Comparison of ENCODE assay signal across 7 mouse cellular contexts in genomic region chr15:98954425-98955253, GRCm38 (mm10). TPM values are rescaled to one million over a fixed set of nuclear protein-coding genes. Genes with fewer than 3 reads are reported as not detected.
DNase-seq lines count a peak whose midpoint lies in the region; ATAC-seq lines count a peak whose summit lies in the region.

No protein-coding gene starts in this region.

- ATAC-seq in lung, embryonic 15.5 days (ENCODE audit: borderline replicate concordance, extremely low read depth, low FRiP score, low TSS enrichment): no peak
- ATAC-seq in hindbrain, embryonic 12.5 days (ENCODE audit: low FRiP score): peak; percentile 47; the same call in 1 of the 2 replicates
- peak; percentile 3; the same call in 1 of the 2 replicates for ATAC-seq in midbrain, embryonic 12.5 days (ENCODE audit: low FRiP score, low read depth)
- ATAC-seq in megakaryocyte progenitor cell, adult 5-6 weeks (replicated peaks; ENCODE audit: poor library complexity): no peak

- H3K4me3 ChIP-seq in lung, embryonic 15.5 days: no peak overlapping the region
- H3K4me3 ChIP-seq in hindbrain, embryonic 12.5 days: peak overlapping the region; percentile 90
- H3K4me3 ChIP-seq in midbrain, embryonic 12.5 days: peak overlapping the region; percentile 82

- DNase-seq in lung, adult 18-20 months: no peak
- peak; percentile 58 for DNase-seq in embryo, embryonic 9.5 days (ENCODE audit: extremely low spot score)
- DNase-seq in spleen, postnatal 4 days (ENCODE audit: low spot score in 2 of 2): no peak

- peak overlapping the region; percentile 50 for H3K4me2 ChIP-seq in lung, embryonic 15.5 days
- peak overlapping the region; percentile 67 for H3K4me2 ChIP-seq in hindbrain, embryonic 12.5 days (replicated peaks)
- H3K4me2 ChIP-seq in midbrain, embryonic 12.5 days (replicated peaks): peak overlapping the region; percentile 58

- peaks cover 4% of the 10 kb centered on the region; the same call in 1 of the 2 replicates for H3K36me3 ChIP-seq in lung, embryonic 15.5 days
- H3K36me3 ChIP-seq in hindbrain, embryonic 12.5 days: peaks cover 6% of the 10 kb centered on the region
- peaks cover 6% of the 10 kb centered on the region; the same call in 1 of the 2 replicates for H3K36me3 ChIP-seq in midbrain, embryonic 12.5 days

- peak overlapping the region; percentile 61 for H3K27ac ChIP-seq in lung, embryonic 15.5 days
- H3K27ac ChIP-seq in hindbrain, embryonic 12.5 days: peak overlapping the region; percentile 100
- peak overlapping the region; percentile 98 for H3K27ac ChIP-seq in midbrain, embryonic 12.5 days (replicated peaks)

- H3K27me3 ChIP-seq in lung, embryonic 15.5 days: no peaks in the 10 kb centered on the region
- H3K27me3 ChIP-seq in hindbrain, embryonic 12.5 days: no peaks in the 10 kb centered on the region
- no peaks in the 10 kb centered on the region for H3K27me3 ChIP-seq in midbrain, embryonic 12.5 days

- WGBS in lung, embryonic 15.5 days: 32% methylated on average over 14 of the region's 14 CpGs
- WGBS in hindbrain, embryonic 12.5 days: 7% methylated on average over 14 of the region's 14 CpGs
- WGBS in midbrain, embryonic 12.5 days: 5% methylated on average over 14 of the region's 14 CpGs

- no peak overlapping the region for H3K9ac ChIP-seq in lung, embryonic 15.5 days
- H3K9ac ChIP-seq in hindbrain, embryonic 12.5 days: peak overlapping the region; percentile 100
- peak overlapping the region; percentile 67 for H3K9ac ChIP-seq in midbrain, embryonic 12.5 days (replicated peaks)

- no peaks in the 10 kb centered on the region for H3K9me3 ChIP-seq in lung, embryonic 15.5 days
- no peaks in the 10 kb centered on the region for H3K9me3 ChIP-seq in hindbrain, embryonic 12.5 days (replicated peaks)
- H3K9me3 ChIP-seq in midbrain, embryonic 12.5 days: no peaks in the 10 kb centered on the region

- H3K4me1 ChIP-seq in lung, embryonic 15.5 days: peaks cover 19% of the 10 kb centered on the region
- peaks cover 8% of the 10 kb centered on the region for H3K4me1 ChIP-seq in hindbrain, embryonic 12.5 days
- peaks cover 23% of the 10 kb centered on the region for H3K4me1 ChIP-seq in midbrain, embryonic 12.5 days

RNA-seq across cellular contexts. Expression of gene Tuba1a, which starts 1.1 kb away (rescaled TPM):
- 1,060 and 1,067 TPM in 2 replicates for polyA plus RNA-seq in lung, embryonic 15.5 days (2015; fragmentation: Nextera tagmentation; extraction: Ambion mirVana)
- 9,547 and 9,692 TPM in 2 replicates for polyA plus RNA-seq in hindbrain, embryonic 12.5 days (2016; fragmentation: Nextera tagmentation; extraction: Ambion mirVana)
- polyA plus RNA-seq in midbrain, embryonic 12.5 days (2016; fragmentation: Nextera tagmentation; extraction: Ambion mirVana): 9,394 and 9,642 TPM in 2 replicates
- 30.3 and 33.5 TPM in 2 replicates for total RNA-seq in megakaryocyte progenitor cell, adult 5-6 weeks (2015)
- 15.3 and 22.2 TPM in 2 replicates for total RNA-seq in megakaryocyte progenitor cell, adult 5-6 weeks (2017)

RNA-seq across cellular contexts. Expression of gene Gm49450, which starts 1.3 kb away (rescaled TPM):
- not detected in 2 replicates for polyA plus RNA-seq in lung, embryonic 15.5 days (2015; fragmentation: Nextera tagmentation; extraction: Ambion mirVana)
- not detected in 2 replicates for polyA plus RNA-seq in hindbrain, embryonic 12.5 days (2016; fragmentation: Nextera tagmentation; extraction: Ambion mirVana)
- polyA plus RNA-seq in midbrain, embryonic 12.5 days (2016; fragmentation: Nextera tagmentation; extraction: Ambion mirVana): not detected in 2 replicates
- total RNA-seq in megakaryocyte progenitor cell, adult 5-6 weeks (2015): 0.69 and 1.1 TPM in 2 replicates
- not detected in 2 replicates for total RNA-seq in megakaryocyte progenitor cell, adult 5-6 weeks (2017)

RNA-seq across cellular contexts. Expression of gene Tuba1b, which starts 20.3 kb away (rescaled TPM):
- polyA plus RNA-seq in lung, embryonic 15.5 days (2015; fragmentation: Nextera tagmentation; extraction: Ambion mirVana): 1,916 and 1,998 TPM in 2 replicates
- polyA plus RNA-seq in hindbrain, embryonic 12.5 days (2016; fragmentation: Nextera tagmentation; extraction: Ambion mirVana): 1,219 and 1,243 TPM in 2 replicates
- polyA plus RNA-seq in midbrain, embryonic 12.5 days (2016; fragmentation: Nextera tagmentation; extraction: Ambion mirVana): 1,566 and 1,635 TPM in 2 replicates
- 2,787 and 2,962 TPM in 2 replicates for total RNA-seq in megakaryocyte progenitor cell, adult 5-6 weeks (2015)
- total RNA-seq in megakaryocyte progenitor cell, adult 5-6 weeks (2017): 767 and 827 TPM in 2 replicates

RNA-seq across cellular contexts. Expression of gene Lmbr1l, which starts 36.6 kb away (rescaled TPM):
- polyA plus RNA-seq in lung, embryonic 15.5 days (2015; fragmentation: Nextera tagmentation; extraction: Ambion mirVana): 14.8 and 15.8 TPM in 2 replicates
- 38.4 and 39.2 TPM in 2 replicates for polyA plus RNA-seq in hindbrain, embryonic 12.5 days (2016; fragmentation: Nextera tagmentation; extraction: Ambion mirVana)
- 37.1 and 40.7 TPM in 2 replicates for polyA plus RNA-seq in midbrain, embryonic 12.5 days (2016; fragmentation: Nextera tagmentation; extraction: Ambion mirVana)
- 5.2 and 5.6 TPM in 2 replicates for total RNA-seq in megakaryocyte progenitor cell, adult 5-6 weeks (2015)
- 3.8 and 9.4 TPM in 2 replicates for total RNA-seq in megakaryocyte progenitor cell, adult 5-6 weeks (2017)

RNA-seq across cellular contexts. Expression of gene Dhh, which starts 56.3 kb away (rescaled TPM):
- polyA plus RNA-seq in lung, embryonic 15.5 days (2015; fragmentation: Nextera tagmentation; extraction: Ambion mirVana): 2.3 and 2.8 TPM in 2 replicates
- 0.84 and 1.1 TPM in 2 replicates for polyA plus RNA-seq in hindbrain, embryonic 12.5 days (2016; fragmentation: Nextera tagmentation; extraction: Ambion mirVana)
- polyA plus RNA-seq in midbrain, embryonic 12.5 days (2016; fragmentation: Nextera tagmentation; extraction: Ambion mirVana): 0.56 and 0.66 TPM in 2 replicates
- not detected in 2 replicates for total RNA-seq in megakaryocyte progenitor cell, adult 5-6 weeks (2015)
- not detected in 2 replicates for total RNA-seq in megakaryocyte progenitor cell, adult 5-6 weeks (2017)

Comparison
In these comparisons a context has a peak if more than half of its experiments do, and no peak if none do; other contexts are left out.
1. ATAC-seq: peak in hindbrain, embryonic 12.5 days (single experiment) and midbrain, embryonic 12.5 days (single experiment); none in lung, embryonic 15.5 days (single experiment) and megakaryocyte progenitor cell, adult 5-6 weeks (single experiment).
2. Peak in every context shown above with its lines, with median percentiles within 50 percentile points of each other: H3K27ac ChIP-seq and H3K4me2 ChIP-seq.